Mouse (Mus musculus): ENCODE results near the gene Dcst2.

- TF ChIP-seq CTCF (IDR thresholded peaks at IDR 0.05; ENCODE audit: borderline replicate concordance, insufficient read depth, low read length): no peak
- no peak for TF ChIP-seq POLR2A (IDR thresholded peaks at IDR 0.05; ENCODE audit: low read depth, low read length)
Observed at GRCm38 (mm10) chr3:89381233-89381632, 19.5 kb downstream of the Dcst2 start.
